Mouse (Mus musculus): ENCODE data around the gene Draxin.

The Draxin gene

GRCm38 (mm10) chr4:148151267-148152168 is 21.0 kb upstream of the Draxin start, which contains the start of gene Fbxo6:
Fbxo6 (minus strand) TSS chr4:148152140.
- peak; percentile 90 to 94 for DNase-seq

- DNase-seq, result no peak
Measured at GRCm38 (mm10) chr4:148150953-148151266, 20.4 kb upstream of the Draxin start.

- no peak for DNase-seq
Measured at GRCm38 (mm10) chr4:148150242-148150641, 19.7 kb upstream of the Draxin start.

- peak in 1 of 2 experiments; percentile 38 for DNase-seq
Measured at GRCm38 (mm10) chr4:148149540-148149939, 19.0 kb upstream of the Draxin start.

- DNase-seq, result no peak
Measured at GRCm38 (mm10) chr4:148147714-148148113, 17.2 kb upstream of the Draxin start.

- DNase-seq, result no peak
Measured at GRCm38 (mm10) chr4:148143721-148144120, 13.2 kb upstream of the Draxin start.

GRCm38 (mm10) chr4:148140098-148141011 is 9.9 kb upstream of the Draxin start:
- peak; percentile 96 to 98 for DNase-seq

GRCm38 (mm10) chr4:148139767-148140097 is 9.2 kb upstream of the Draxin start:
- DNase-seq, result no peak

GRCm38 (mm10) chr4:148137503-148137902 is 7.0 kb upstream of the Draxin start:
- no peak for DNase-seq

GRCm38 (mm10) chr4:148134988-148135387 is 4.5 kb upstream of the Draxin start:
- no peak for DNase-seq

GRCm38 (mm10) chr4:148131497-148132081 is 1.1 kb upstream of the Draxin start:
- peak in 1 of 2 experiments; percentile 24 for DNase-seq

- DNase-seq, result peak in 1 of 2 experiments; percentile 17
Measured at GRCm38 (mm10) chr4:148130133-148130532, 365 bp downstream of the Draxin start, which contains the start of gene Mad2l2. Mad2l2 (plus strand) TSS chr4:148130384.

GRCm38 (mm10) chr4:148128672-148129071 is 1.8 kb downstream of the Draxin start:
- DNase-seq, result no peak

GRCm38 (mm10) chr4:148128241-148128640 is 2.3 kb downstream of the Draxin start:
- no peak for DNase-seq

- DNase-seq, result no peak
Measured at GRCm38 (mm10) chr4:148122694-148123066, 7.8 kb downstream of the Draxin start.

- DNase-seq, result no peak
Measured at GRCm38 (mm10) chr4:148121982-148122693, 8.4 kb downstream of the Draxin start.

- no peak for DNase-seq
Measured at GRCm38 (mm10) chr4:148121362-148121761, 9.1 kb downstream of the Draxin start.

GRCm38 (mm10) chr4:148120555-148120954 is 9.9 kb downstream of the Draxin start:
- DNase-seq, result no peak

- DNase-seq, result peak in 1 of 2 experiments; percentile 12
Measured at GRCm38 (mm10) chr4:148119578-148119977, 10.9 kb downstream of the Draxin start.

- no peak for DNase-seq
Measured at GRCm38 (mm10) chr4:148117392-148117791, 13.1 kb downstream of the Draxin start.

- peak in 1 of 2 experiments; percentile 17 for DNase-seq
Measured at GRCm38 (mm10) chr4:148116657-148117056, 13.8 kb downstream of the Draxin start.

- DNase-seq, result peak; percentile 47 to 77
Measured at GRCm38 (mm10) chr4:148115467-148115866, 15.0 kb downstream of the Draxin start.
